ENCODE assay signal across 8 mouse cellular contexts in genomic region chr9:114775272-114775671, GRCm38 (mm10). TPM values are rescaled to one million over a fixed set of nuclear protein-coding genes. Genes with fewer than 3 reads are reported as not detected.
DNase-seq lines count a peak whose midpoint lies in the region; ATAC-seq and TF ChIP-seq lines count a peak whose summit lies in the region.

No protein-coding gene starts in this region.

- no peak for ATAC-seq in frontal cortex, adult (ENCODE audit: low TSS enrichment)
- ATAC-seq in liver, embryonic 11.5 days (replicated peaks; ENCODE audit: low FRiP score) = no peak

- TF ChIP-seq EP300 in heart, adult 2 months (IDR thresholded peaks at IDR 0.05; ENCODE audit: insufficient read depth, low read depth, low read length) = no peak

- H3K36me3 ChIP-seq in heart, adult 2 months (ENCODE audit: control insufficient read depth, insufficient read depth, low read length) = no peaks in the 10 kb centered on the region
- H3K36me3 ChIP-seq in liver, embryonic 11.5 days (ENCODE audit: control insufficient read depth, insufficient read depth, low read length) = peaks cover 10% of the 10 kb centered on the region; the same call in 1 of the 2 replicates

- TF ChIP-seq POLR2A in heart, adult 2 months (IDR thresholded peaks at IDR 0.05; ENCODE audit: insufficient read depth, low read depth, low read length) = no peak

- no peak overlapping the region for H3K27ac ChIP-seq in heart, adult 2 months
- no peak overlapping the region for H3K27ac ChIP-seq in liver, embryonic 11.5 days (ENCODE audit: low read depth, low read length)

- no peaks in the 10 kb centered on the region for H3K27me3 ChIP-seq in heart, adult 2 months (ENCODE audit: control insufficient read depth, insufficient read depth, low read length)
- H3K27me3 ChIP-seq in liver, embryonic 11.5 days (replicated peaks; ENCODE audit: control insufficient read depth, insufficient read depth, low read length) = no peaks in the 10 kb centered on the region

- no peak overlapping the region for H3K4me3 ChIP-seq in heart, adult 2 months
- H3K4me3 ChIP-seq in liver, embryonic 11.5 days (ENCODE audit: low read depth, low read length) = no peak overlapping the region

- H3K4me2 ChIP-seq in liver, embryonic 11.5 days = no peak overlapping the region; the same call in 1 of the 2 replicates

- 29% methylated on average over 4 of the region's 4 CpGs for WGBS in heart, adult 2 months
- 46% methylated on average over 4 of the region's 4 CpGs for WGBS in liver, embryonic 11.5 days

- H3K9ac ChIP-seq in heart, adult 2 months (ENCODE audit: low read depth, low read length) = no peak overlapping the region
- H3K9ac ChIP-seq in liver, embryonic 11.5 days (ENCODE audit: low read depth, low read length) = 0 out of 2 replicates have a peak overlapping the region, but pooled peaks have one; percentile 9

- no peaks in the 10 kb centered on the region for H3K9me3 ChIP-seq in liver, embryonic 11.5 days (ENCODE audit: control insufficient read depth, low read length)

- DNase-seq in frontal cortex, postnatal 10 days (ENCODE audit: low spot score in 2 of 2) = peak; percentile 32 to 57
- peak; percentile 28 for DNase-seq in right cerebral cortex, postnatal 25 days
- DNase-seq in right cerebral cortex, adult 18-20 months = no peak
- DNase-seq in heart, adult 2 months = peak; percentile 57 to 78
- no peak for DNase-seq in liver, embryonic 11.5 days (ENCODE audit: low spot score)
- DNase-seq in ovary, postnatal 14 days (ENCODE audit: low spot score) = no peak
- no peak for DNase-seq in left cerebral cortex, adult 18-20 months (ENCODE audit: low spot score in 2 of 2)

- intact Hi-C loops in heart, adult 2 months (cut with DNase I) = no loop called here

- peaks cover 5% of the 10 kb centered on the region for H3K4me1 ChIP-seq in heart, adult 2 months (ENCODE audit: control insufficient read depth, insufficient read depth, low read length)
- peaks cover 21% of the 10 kb centered on the region for H3K4me1 ChIP-seq in liver, embryonic 11.5 days (replicated peaks; ENCODE audit: control insufficient read depth, insufficient read depth, low read length)

- no peak for TF ChIP-seq CTCF in heart, adult 2 months (IDR thresholded peaks at IDR 0.05)

- H3K79me2 ChIP-seq in heart, adult 2 months (replicated peaks; ENCODE audit: control insufficient read depth, insufficient read depth, low read length) = no peaks in the 10 kb centered on the region

RNA-seq across cellular contexts. Expression of gene Cmtm7, which starts 6.4 kb away (rescaled TPM):
- 10 to 100 TPM; 11.5 to 12.6 TPM for total RNA-seq in heart, adult 2 months (2021)
- 46.6 and 60.2 TPM in 2 replicates for polyA plus RNA-seq in heart, adult 2 months (2012; rRNA removed)
- 93.7 and 99.4 TPM in 2 replicates for polyA plus RNA-seq in liver, embryonic 11.5 days (2014; fragmentation: Nextera tagmentation; extraction: Ambion mirVana)
- total RNA-seq in left cerebral cortex, adult 18-20 months (2021) = 1 to 10 TPM; 3.6 to 5.0 TPM

RNA-seq across cellular contexts. Expression of gene Cmtm6, which starts 44.4 kb away (rescaled TPM):
- 10 to 100 TPM; 21.0 to 25.8 TPM for total RNA-seq in heart, adult 2 months (2021)
- polyA plus RNA-seq in heart, adult 2 months (2012; rRNA removed) = 17.9 and 38.0 TPM in 2 replicates
- polyA plus RNA-seq in liver, embryonic 11.5 days (2014; fragmentation: Nextera tagmentation; extraction: Ambion mirVana) = 36.6 and 40.6 TPM in 2 replicates
- 10 to 100 TPM; 20.2 to 23.7 TPM for total RNA-seq in left cerebral cortex, adult 18-20 months (2021)

Comparison
In these comparisons a context has a peak if more than half of its experiments do, and no peak if none do; other contexts are left out.
1. DNase-seq: peak in frontal cortex, postnatal 10 days (2 of 2), right cerebral cortex, postnatal 25 days (single experiment) and heart, adult 2 months (2 of 2); none in right cerebral cortex, adult 18-20 months (single experiment), liver, embryonic 11.5 days (single experiment), ovary, postnatal 14 days (single experiment) and left cerebral cortex, adult 18-20 months (0 of 2).